Mouse (Mus musculus) forebrain, embryonic 12.5 days (tissue): Measurements from ENCODE around the gene Rai1. TPM values are rescaled to one million over a fixed set of nuclear protein-coding genes. Genes with fewer than 3 reads are reported as not detected.

Experiments
- ATAC-seq: fragments of 200-750 bp; cut with Nextera tagmentation; 2 replicates; pipeline ENCODE4 v1.8.0; 2017; ENCODE audit warnings: moderate TSS enrichment; ENCODE audit not compliant: low FRiP score
- H3K27ac ChIP-seq: fragments of 300-500 bp; sonication (generic); 2 replicates; pipeline ENCODE4 v1.5.1; 2016; ENCODE audit warnings: mild to moderate bottlenecking
- H3K27me3 ChIP-seq: fragments of 300-500 bp; sonication (generic); 2 replicates; pipeline ENCODE4 v1.6.1; 2016; ENCODE audit warnings: mild to moderate bottlenecking
- H3K36me3 ChIP-seq: fragments of 300-500 bp; sonication (generic); replicated peaks from 2 replicates; pipeline ENCODE4 v1.6.1; 2016; ENCODE audit warnings: mild to moderate bottlenecking
- H3K4me1 ChIP-seq: fragments of 300-500 bp; sonication (generic); 2 replicates; pipeline ENCODE4 v1.6.1; 2016
- H3K4me2 ChIP-seq: fragments of 300-500 bp; sonication (generic); 2 replicates; pipeline ENCODE4 v1.6.1; 2016; ENCODE audit warnings: mild to moderate bottlenecking, moderate library complexity
- H3K4me3 ChIP-seq: fragments of 300-500 bp; sonication (generic); replicated peaks from 2 replicates; pipeline ENCODE4 v1.5.1; 2016; ENCODE audit warnings: mild to moderate bottlenecking
- H3K9ac ChIP-seq: fragments of 300-500 bp; sonication (generic); 2 replicates; pipeline ENCODE4 v1.6.1; 2016; ENCODE audit warnings: mild to moderate bottlenecking
- H3K9me3 ChIP-seq: fragments of 300-500 bp; sonication (generic); 2 replicates; pipeline ENCODE4 v1.6.1; 2016
- WGBS: fragments of 180-500 bp; shearing (Covaris S2); methylation state at CpG from one replicate; pipeline ENCODE4 v1.1.7; 2016; 5-methylcytosine and 5-hydroxymethylcytosine counted together
- polyA plus RNA-seq: library from polyadenylated mRNA; unstranded; fragments of >200 nt; fragmentation: Nextera tagmentation; extraction: Ambion mirVana; gene quantifications from 2 replicates; pipeline ENCODE4 v1.2.1, GENCODE M21; 2016

Rai1 gene
- polyA plus RNA-seq, 1 experiment from 2014 or later: 35.1 TPM

DNA sequence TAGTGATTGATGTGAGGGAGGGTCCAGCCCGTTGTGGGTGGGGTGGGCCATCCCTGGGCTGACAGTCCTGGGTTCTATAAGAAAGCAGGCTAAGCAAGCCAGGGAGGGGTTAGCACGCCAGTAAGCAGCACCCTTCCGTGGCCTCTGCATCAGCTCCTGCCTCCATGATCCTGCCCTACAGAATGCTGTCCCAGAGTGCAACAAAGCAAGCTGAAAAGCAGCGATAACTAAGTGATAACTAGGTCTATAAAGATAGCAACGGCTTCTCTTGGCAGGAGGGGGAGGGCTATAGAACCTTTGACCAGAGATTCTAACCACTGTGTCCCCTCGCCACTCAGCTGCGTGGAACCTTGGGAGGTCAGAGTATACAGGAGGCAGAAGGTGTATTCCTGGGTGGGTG lies 112.7 kb downstream of the Rai1 start:
- H3K36me3 ChIP-seq: peaks cover 5% of the 10 kb centered on the region; the same call in 1 of the 2 replicates
- H3K27me3 ChIP-seq: no peaks in the 10 kb centered on the region; the same call in 1 of the 2 replicates
- no peak overlapping the region for H3K27ac ChIP-seq
- H3K9ac ChIP-seq: no peak overlapping the region
- no peak for ATAC-seq
- WGBS: 94% methylated on average over 7 of the region's 7 CpGs
- H3K4me3 ChIP-seq: no peak overlapping the region
- H3K9me3 ChIP-seq: no peaks in the 10 kb centered on the region
- peaks cover 37% of the 10 kb centered on the region for H3K4me1 ChIP-seq
- no peak overlapping the region for H3K4me2 ChIP-seq

DNA sequence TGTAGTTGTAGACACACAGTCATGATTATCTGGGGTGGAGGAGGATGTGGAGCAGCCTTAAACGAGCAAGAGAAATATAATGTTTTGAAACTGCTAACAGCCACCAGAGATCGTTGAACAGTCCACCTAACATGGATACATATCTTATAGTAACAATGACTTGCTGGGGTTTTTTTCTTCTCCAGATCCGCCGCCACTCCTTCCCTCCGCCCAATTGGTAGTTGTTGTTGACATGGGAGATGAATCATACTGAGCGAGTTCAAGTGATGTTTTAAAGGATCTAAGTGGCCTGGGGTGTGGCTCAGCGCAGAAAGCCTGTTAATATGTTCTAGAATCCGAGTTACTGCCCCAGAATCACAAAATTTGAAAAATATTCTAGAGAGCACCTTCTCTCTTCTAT lies 114.8 kb downstream of the Rai1 start:
- WGBS: 54% methylated on average over 8 of the region's 8 CpGs
- peaks cover 34% of the 10 kb centered on the region for H3K4me1 ChIP-seq

DNA sequence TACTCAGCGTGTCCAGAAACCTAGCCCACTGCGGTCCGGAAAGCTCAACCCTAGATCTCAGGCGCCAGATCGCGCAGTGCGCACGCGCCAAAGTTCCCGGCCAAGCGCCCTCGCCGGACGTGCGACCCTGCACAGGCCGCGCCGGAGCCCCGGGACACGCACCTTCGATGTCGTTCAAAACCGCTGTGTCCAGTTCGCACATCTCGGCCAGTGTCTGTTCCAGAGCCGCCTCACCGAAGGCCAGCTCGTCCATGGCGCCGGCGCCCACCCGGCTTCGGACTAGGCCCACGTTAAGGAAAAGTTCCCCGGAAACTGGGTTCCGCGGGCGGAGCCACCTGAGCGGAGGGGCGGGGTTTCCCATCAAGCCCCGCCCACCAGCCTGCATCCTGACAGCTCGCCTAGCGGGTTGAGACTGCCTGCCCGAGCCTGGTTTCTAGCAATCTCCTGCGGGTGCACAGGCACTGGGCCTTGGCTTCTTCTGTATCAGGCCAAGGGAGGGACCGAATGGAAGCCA lies 115.5 kb downstream of the Rai1 start:
- Histone ChIP-seq H3K4me1 (peaks cover 34% of the 10 kb centered on the region), H3K9me3 (no peaks in the 10 kb centered on the region), H3K27me3 (no peaks in the 10 kb centered on the region; the same call in 1 of the 2 replicates), H3K4me2 (peak overlapping the region; percentile 74), H3K4me3 (peak overlapping the region; percentile 66), H3K27ac (peak overlapping the region; percentile 51; the same call in 1 of the 2 replicates), H3K9ac (peak overlapping the region; percentile 64), H3K36me3 (peaks cover 5% of the 10 kb centered on the region; the same call in 1 of the 2 replicates)
- peak; percentile 80 for ATAC-seq
- WGBS: under 1% methylated on average over 46 of the region's 46 CpGs

More for the DNA sequence above, 114.8 kb downstream of the Rai1 start:
- Histone ChIP-seq H3K4me2 (peak overlapping the region; percentile 74), H3K9me3 (no peaks in the 10 kb centered on the region), H3K4me3 (peak overlapping the region; percentile 66), H3K9ac (peak overlapping the region; percentile 64), H3K27ac (peak overlapping the region; percentile 51; the same call in 1 of the 2 replicates), H3K27me3 (no peaks in the 10 kb centered on the region; the same call in 1 of the 2 replicates), H3K36me3 (peaks cover 5% of the 10 kb centered on the region; the same call in 1 of the 2 replicates)
- no peak for ATAC-seq

DNA sequence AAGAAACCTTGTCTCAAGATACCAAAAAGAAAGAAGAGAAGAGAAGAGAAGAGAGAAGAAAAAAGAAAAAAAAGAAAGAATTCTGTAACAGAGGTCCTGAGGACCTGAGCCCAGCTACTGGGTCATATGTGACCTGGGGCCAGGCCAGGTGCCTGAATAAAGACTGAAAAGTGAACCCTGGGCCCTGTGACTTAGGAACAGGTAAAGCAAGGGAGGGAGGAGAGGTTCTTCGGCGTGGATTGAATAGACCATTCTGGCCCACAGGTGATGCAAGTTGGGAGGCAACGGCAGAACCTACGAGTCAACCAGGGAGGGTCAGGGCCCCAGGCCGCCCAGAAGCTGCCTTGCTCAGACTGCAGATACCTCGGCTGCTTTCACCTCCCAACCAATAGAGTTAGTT lies 116.6 kb downstream of the Rai1 start:
- ATAC-seq: no peak
- Histone ChIP-seq H3K4me2 (no peak overlapping the region), H3K27me3 (no peaks in the 10 kb centered on the region; the same call in 1 of the 2 replicates), H3K4me3 (no peak overlapping the region), H3K4me1 (peaks cover 34% of the 10 kb centered on the region), H3K9ac (no peak overlapping the region), H3K27ac (no peak overlapping the region), H3K36me3 (peaks cover 5% of the 10 kb centered on the region; the same call in 1 of the 2 replicates), H3K9me3 (no peaks in the 10 kb centered on the region)
- WGBS: 86% methylated on average over 6 of the region's 6 CpGs

DNA sequence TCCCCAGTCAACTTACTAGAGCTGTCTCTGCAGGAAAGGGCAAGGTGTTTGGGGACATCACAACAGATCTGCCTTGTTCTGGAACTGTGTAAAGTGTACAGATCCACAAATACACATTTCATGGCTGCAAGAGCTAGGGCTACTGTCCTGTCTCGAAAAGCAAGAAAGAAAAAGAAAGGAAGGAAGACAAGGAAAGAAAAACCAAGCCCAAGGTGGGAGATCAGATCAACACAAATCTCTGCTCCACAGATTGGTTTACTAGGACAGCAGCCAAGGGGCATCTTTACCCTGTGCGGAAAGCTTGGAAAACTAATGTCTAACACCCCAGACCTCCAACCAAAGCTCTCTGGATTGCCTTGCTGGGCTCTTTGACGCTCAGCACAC lies 117.3 kb downstream of the Rai1 start:
- H3K4me2 ChIP-seq: peak overlapping the region; percentile 62
- H3K36me3 ChIP-seq: peaks cover 5% of the 10 kb centered on the region; the same call in 1 of the 2 replicates
- ATAC-seq: no peak
- H3K9ac ChIP-seq: no peak overlapping the region
- H3K27ac ChIP-seq: no peak overlapping the region
- WGBS: 64% methylated on average over 3 of the region's 3 CpGs
- no peaks in the 10 kb centered on the region for H3K9me3 ChIP-seq
- no peaks in the 10 kb centered on the region; the same call in 1 of the 2 replicates for H3K27me3 ChIP-seq
- no peak overlapping the region for H3K4me3 ChIP-seq
- peaks cover 34% of the 10 kb centered on the region for H3K4me1 ChIP-seq

DNA sequence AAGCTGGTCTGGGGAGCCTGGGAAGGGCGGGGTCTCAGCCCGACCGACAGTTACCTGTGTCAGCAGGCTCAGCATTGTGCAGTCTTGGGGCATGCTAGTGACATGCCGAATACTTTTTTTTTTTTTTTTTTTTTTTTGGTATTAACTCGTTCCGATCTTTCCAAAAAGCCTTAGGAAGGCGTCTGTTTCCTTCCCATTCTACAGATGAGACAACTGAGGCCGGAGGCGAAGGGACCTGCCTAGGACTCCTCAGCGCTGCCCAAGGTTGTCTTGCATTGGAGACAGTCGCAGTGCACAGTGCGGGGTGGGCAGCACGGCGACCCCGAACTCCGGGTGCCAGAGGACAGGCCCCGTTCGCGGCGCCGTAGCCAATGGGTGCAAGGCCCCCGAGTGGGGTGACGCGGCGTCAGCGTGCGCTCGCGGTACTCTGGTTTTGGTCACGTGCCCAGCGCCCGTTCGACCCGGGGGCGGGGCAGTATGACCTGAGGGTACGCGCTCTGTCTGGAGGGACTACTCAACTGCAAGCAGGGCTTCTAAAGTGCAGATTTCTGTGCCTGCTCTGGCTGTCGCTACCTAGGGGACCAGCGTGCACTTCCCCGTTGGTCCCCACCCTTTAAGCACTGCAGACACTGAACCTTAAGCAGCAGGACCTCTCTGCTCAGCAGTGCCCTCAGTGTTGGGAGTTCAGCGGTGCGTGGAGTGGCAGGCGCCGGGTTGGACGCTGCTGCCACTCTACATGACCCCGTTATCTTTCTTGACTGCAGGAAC lies 117.8 kb downstream of the Rai1 start, which contains the start of gene Srebf1:
Gene Srebf1, minus strand, starts transcription at position 113 of the 768 bp plus-strand sequence.
- peaks cover 34% of the 10 kb centered on the region for H3K4me1 ChIP-seq
- H3K4me2 ChIP-seq: peak within 1 kb of the TSS; percentile 62
- 6% methylated on average over 46 of the region's 46 CpGs for WGBS
- H3K9me3 ChIP-seq: no peaks in the 10 kb centered on the region
- H3K27ac ChIP-seq: peak within 1 kb of the TSS; percentile 69
- peaks cover 3% of the 10 kb centered on the region; the same call in 1 of the 2 replicates for H3K36me3 ChIP-seq
- ATAC-seq: peak; percentile 57
- H3K27me3 ChIP-seq: no peaks in the 10 kb centered on the region; the same call in 1 of the 2 replicates
- peak within 1 kb of the TSS; percentile 34 for H3K4me3 ChIP-seq
- H3K9ac ChIP-seq: peak within 1 kb of the TSS; percentile 25; the same call in 1 of the 2 replicates

DNA sequence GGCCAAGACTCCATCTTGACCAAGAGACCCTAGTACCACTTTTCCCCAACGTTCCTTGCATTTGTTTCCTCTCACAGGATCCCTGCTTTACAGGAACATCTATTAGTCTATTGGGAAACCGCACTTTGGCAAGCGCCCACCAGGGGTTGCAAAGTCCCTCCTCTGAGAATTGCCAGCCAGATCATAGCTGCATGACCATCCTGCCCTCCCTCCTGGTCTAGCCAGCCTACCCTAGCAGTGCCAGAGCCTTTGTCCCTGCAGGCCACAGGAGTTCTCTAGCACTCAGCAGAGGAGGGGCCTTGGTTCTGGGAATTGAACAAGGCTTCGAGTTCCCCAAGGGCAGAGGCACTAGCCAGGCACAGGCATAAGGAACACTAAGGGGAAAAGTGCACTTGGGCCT lies 119.9 kb downstream of the Rai1 start:
- H3K9me3 ChIP-seq: no peaks in the 10 kb centered on the region
- ATAC-seq: no peak
- H3K36me3 ChIP-seq: no peaks in the 10 kb centered on the region
- H3K4me1 ChIP-seq: peaks cover 26% of the 10 kb centered on the region
- no peaks in the 10 kb centered on the region; the same call in 1 of the 2 replicates for H3K27me3 ChIP-seq
- no peak overlapping the region for H3K4me2 ChIP-seq
- H3K4me3 ChIP-seq: no peak overlapping the region
- H3K27ac ChIP-seq: no peak overlapping the region
- H3K9ac ChIP-seq: no peak overlapping the region
- 62% methylated on average over 4 of the region's 4 CpGs for WGBS

DNA sequence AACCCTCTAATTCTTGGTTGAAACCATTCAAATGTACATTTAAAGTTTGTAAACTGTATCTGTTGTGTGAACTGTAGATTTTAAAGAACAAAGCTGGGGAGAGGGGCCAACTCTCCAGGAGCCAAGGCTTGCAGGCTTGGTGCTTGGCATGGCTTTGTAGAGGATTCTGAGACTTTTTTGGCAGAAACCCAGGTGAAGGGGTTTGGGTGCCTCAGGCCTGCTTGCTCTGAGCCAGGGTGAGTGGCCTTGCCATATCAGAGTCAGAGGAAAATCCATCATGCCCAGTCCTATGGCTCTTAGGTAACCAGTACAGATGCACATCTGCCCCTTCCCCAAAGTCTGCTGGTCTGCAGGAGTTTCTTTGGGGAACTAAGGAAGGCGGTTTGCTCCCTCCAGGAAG lies 121.1 kb downstream of the Rai1 start:
- ATAC-seq: no peak
- H3K9ac ChIP-seq: no peak overlapping the region
- no peaks in the 10 kb centered on the region; the same call in 1 of the 2 replicates for H3K27me3 ChIP-seq
- no peaks in the 10 kb centered on the region for H3K9me3 ChIP-seq
- no peak overlapping the region for H3K4me2 ChIP-seq
- WGBS: 58% methylated on average over 1 of the region's 1 CpGs
- H3K27ac ChIP-seq: no peak overlapping the region
- no peak overlapping the region for H3K4me3 ChIP-seq
- H3K36me3 ChIP-seq: no peaks in the 10 kb centered on the region
- peaks cover 17% of the 10 kb centered on the region for H3K4me1 ChIP-seq

DNA sequence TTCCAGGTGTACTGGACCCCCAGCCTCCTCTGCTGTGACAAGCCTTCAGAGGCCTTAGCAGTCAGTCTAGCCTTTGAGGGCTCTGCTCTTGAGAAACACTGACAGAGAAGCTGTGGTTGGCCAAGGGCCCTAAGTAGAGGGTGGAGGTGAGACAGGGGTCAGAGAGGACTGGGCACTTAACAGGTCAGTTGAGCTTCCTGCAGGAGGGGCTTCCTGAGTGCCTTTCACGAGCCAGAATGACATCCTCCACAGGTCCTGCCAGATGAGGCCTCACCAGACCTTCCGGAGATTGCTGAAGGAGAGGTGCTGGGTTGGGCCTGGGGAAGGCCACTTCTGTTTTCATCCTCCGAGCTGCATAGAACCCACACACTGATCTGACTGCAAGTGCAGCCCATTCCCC lies 123.7 kb downstream of the Rai1 start:
- peaks cover 12% of the 10 kb centered on the region for H3K4me1 ChIP-seq
- no peak overlapping the region for H3K4me3 ChIP-seq
- no peak overlapping the region for H3K4me2 ChIP-seq
- H3K27ac ChIP-seq: no peak overlapping the region
- no peak for ATAC-seq
- no peaks in the 10 kb centered on the region for H3K27me3 ChIP-seq
- 82% methylated on average over 3 of the region's 3 CpGs for WGBS
- H3K36me3 ChIP-seq: no peaks in the 10 kb centered on the region
- no peaks in the 10 kb centered on the region for H3K9me3 ChIP-seq
- H3K9ac ChIP-seq: no peak overlapping the region

DNA sequence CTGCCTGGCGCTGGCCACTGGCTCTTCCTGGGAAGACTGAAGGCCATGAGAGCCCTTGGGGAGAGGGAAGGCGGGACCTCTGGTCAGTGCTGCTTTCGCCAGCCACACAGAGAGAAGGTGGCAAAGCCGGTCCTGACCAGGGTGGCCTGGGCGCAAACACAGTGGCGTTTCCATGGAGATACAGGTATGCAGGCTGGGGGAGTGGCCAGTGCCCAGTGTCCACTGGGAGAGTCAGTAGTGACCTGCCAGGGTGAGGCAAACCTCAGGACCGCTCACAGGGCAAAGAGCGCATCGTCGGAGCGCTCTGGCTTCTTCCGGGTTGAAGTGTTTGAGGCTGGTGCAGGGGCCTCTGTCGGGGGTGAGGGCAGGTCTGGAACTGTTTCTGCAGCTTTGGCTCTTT lies 125.0 kb downstream of the Rai1 start:
- no peaks in the 10 kb centered on the region for H3K9me3 ChIP-seq
- H3K27me3 ChIP-seq: no peaks in the 10 kb centered on the region
- H3K4me1 ChIP-seq: peaks cover 12% of the 10 kb centered on the region
- no peak for ATAC-seq
- no peaks in the 10 kb centered on the region for H3K36me3 ChIP-seq
- no peak overlapping the region for H3K4me2 ChIP-seq
- WGBS: 79% methylated on average over 13 of the region's 13 CpGs
- H3K4me3 ChIP-seq: no peak overlapping the region
- H3K27ac ChIP-seq: no peak overlapping the region
- no peak overlapping the region for H3K9ac ChIP-seq

DNA sequence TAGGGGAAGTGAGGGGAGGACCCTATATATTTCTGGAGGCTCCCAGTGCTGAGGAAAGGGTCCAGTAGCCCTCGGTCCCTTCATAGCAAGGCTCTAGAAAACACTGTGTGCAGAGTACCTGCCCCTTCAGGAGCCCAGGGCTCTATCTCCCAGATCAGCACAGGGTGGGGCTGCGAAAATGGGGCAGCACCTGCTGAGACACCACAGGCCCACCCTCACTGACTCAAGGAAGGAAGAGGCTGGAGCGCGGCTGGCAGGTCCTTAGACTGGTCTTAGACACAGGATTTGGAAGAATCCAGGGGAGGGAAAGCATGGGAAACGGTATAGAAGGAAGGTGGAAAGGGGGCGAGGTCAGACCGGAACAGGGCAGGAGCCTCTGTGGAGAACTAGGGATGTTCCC lies 125.7 kb downstream of the Rai1 start:
- Histone ChIP-seq H3K4me1 (peaks cover 12% of the 10 kb centered on the region), H3K4me2 (no peak overlapping the region), H3K27me3 (no peaks in the 10 kb centered on the region), H3K27ac (no peak overlapping the region), H3K36me3 (no peaks in the 10 kb centered on the region), H3K9ac (no peak overlapping the region), H3K4me3 (no peak overlapping the region), H3K9me3 (no peaks in the 10 kb centered on the region)
- no peak for ATAC-seq
- WGBS: 90% methylated on average over 7 of the region's 7 CpGs

DNA sequence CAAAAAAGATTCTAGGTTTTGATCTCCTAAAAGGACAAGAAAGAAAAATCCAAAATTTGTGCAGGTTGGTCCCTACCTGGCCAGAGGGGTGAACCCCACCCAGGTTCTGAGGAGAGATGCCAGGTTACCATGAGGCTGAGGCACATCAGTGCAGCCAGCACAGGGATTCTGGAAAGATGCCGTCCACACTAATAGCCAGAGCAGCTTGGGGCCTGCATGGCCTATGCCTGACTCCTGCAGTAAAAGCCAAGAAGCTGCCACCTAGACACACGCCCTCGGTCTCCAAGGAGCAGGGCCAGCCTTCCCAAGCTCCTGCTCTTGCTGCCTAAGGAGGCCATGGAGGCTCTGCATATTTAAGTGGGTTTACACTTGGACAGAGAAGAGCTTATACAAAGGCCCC lies 126.5 kb downstream of the Rai1 start:
- Histone ChIP-seq H3K4me2 (no peak overlapping the region), H3K27me3 (no peaks in the 10 kb centered on the region), H3K9me3 (no peaks in the 10 kb centered on the region), H3K27ac (no peak overlapping the region), H3K4me3 (no peak overlapping the region), H3K9ac (no peak overlapping the region), H3K4me1 (peaks cover 12% of the 10 kb centered on the region), H3K36me3 (no peaks in the 10 kb centered on the region)
- 82% methylated on average over 3 of the region's 3 CpGs for WGBS
- ATAC-seq: no peak
